Mouse (Mus musculus) kidney, adult 2 months (tissue): ENCODE measurements around the gene Prpsap2.

Experiments
- CTCF ChIP-seq: fragments of 200-500 bp; conservative IDR thresholded peaks from 2 replicates; pipeline ENCODE4 v1.5.1; 2011; ENCODE audit warnings: low read depth, mild to moderate bottlenecking, control low read depth, low read length, moderate library complexity, mixed read lengths; ENCODE audit not compliant: insufficient read depth, insufficient read length
- POLR2A ChIP-seq: fragments of 200-500 bp; IDR thresholded peaks from one replicate; pipeline ENCODE4 v1.6.1; 2011; ENCODE audit warnings: low read depth, low read length, control low read depth

DNA sequence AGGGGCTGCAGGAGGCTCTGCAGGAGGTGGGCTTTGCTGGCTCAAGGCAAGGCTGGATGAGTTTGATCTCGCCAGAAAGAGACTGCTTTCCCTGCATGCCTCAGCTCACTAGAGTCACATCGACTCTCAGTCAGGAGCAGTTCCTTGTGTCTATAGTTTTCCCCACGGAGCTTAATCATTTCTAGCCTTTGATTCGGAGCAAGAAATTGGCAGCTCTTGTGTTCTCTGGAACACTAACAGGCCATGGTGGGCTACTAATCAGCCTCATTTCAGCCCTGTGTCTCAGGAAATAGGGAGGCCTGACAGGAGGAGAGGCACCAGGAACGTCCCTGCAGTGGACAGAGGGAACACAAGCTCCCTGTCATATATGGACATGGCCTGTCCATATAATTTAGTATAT lies 43.9 kb downstream of the Prpsap2 start:
- TF ChIP-seq POLR2A (no peak), CTCF (no peak)
